Comparison of ENCODE assay signal across 32 mouse cellular contexts in genomic region chr2:118278249-118278648, GRCm38 (mm10). TPM values are rescaled to one million over a fixed set of nuclear protein-coding genes. Genes with fewer than 3 reads are reported as not detected.
DNase-seq lines count a peak whose midpoint lies in the region; ATAC-seq lines count a peak whose summit lies in the region.
"Had no signal": no experiment of that assay in that cellular context is flagged by ENCODE, and none has a peak within 500 bp of the region (broad histone marks: within the 10 kb centered on the region; RNA-seq: fewer than 3 reads in every experiment).

No protein-coding gene starts in this region.

- no peaks in the 10 kb centered on the region for H3K27me3 ChIP-seq in intestine, embryonic 14.5 days (replicated peaks; ENCODE audit: control insufficient read depth, insufficient read depth, low read length)
- no peaks in the 10 kb centered on the region for H3K27me3 ChIP-seq in intestine, embryonic 16.5 days (replicated peaks; ENCODE audit: control insufficient read depth, insufficient read depth, low read length)
- H3K27me3 ChIP-seq: forebrain, embryonic 12.5 days; heart, embryonic 12.5 days; hindbrain, embryonic 13.5 days; limb, embryonic 15.5 days; liver, embryonic 13.5 days; midbrain, embryonic 13.5 days; stomach, embryonic 15.5 days had no signal

- peak; percentile 49 for DNase-seq in intestine, embryonic 14.5 days (ENCODE audit: low spot score)
- peak; percentile 48 for DNase-seq in cerebellum, adult 11-12 months
- DNase-seq in cerebellum, adult 9-11 months, result peak; percentile 53
- DNase-seq in urinary bladder, postnatal 4 days (ENCODE audit: low spot score in 2 of 2), result no peak
- DNase-seq in frontal cortex, postnatal 14 days (ENCODE audit: low spot score in 2 of 2), result no peak
- DNase-seq in gastrocnemius, postnatal 14 days, result no peak
- DNase-seq: adrenal gland, postnatal 10 days; heart, adult 2 months; heart, postnatal 4 days; kidney, adult 11 months; kidney, postnatal 25 days; liver, embryonic 13.5 days; lung, adult 18-20 months; lung, postnatal 4 days; right cerebral cortex, postnatal 25 days had no signal

- H3K4me2 ChIP-seq in intestine, embryonic 14.5 days (ENCODE audit: low read length), result no peak overlapping the region
- H3K4me2 ChIP-seq in intestine, embryonic 16.5 days (ENCODE audit: low read depth, low read length), result no peak overlapping the region
- H3K4me2 ChIP-seq: forebrain, embryonic 12.5 days; heart, embryonic 12.5 days; hindbrain, embryonic 13.5 days; kidney, embryonic 15.5 days; limb, embryonic 15.5 days; liver, embryonic 13.5 days; midbrain, embryonic 13.5 days; stomach, embryonic 15.5 days had no signal

- 88% methylated on average over 8 of the region's 8 CpGs for WGBS in intestine, embryonic 14.5 days
- WGBS in intestine, embryonic 16.5 days, result 90% methylated on average over 8 of the region's 8 CpGs

- 0 out of 2 replicates have a peak, but pooled peaks cover under 1% of the 10 kb centered on the region for H3K9me3 ChIP-seq in intestine, embryonic 14.5 days (ENCODE audit: control insufficient read depth, low read length)
- H3K9me3 ChIP-seq in intestine, embryonic 16.5 days (ENCODE audit: control insufficient read depth, low read length), result no peaks in the 10 kb centered on the region
- H3K9me3 ChIP-seq: forebrain, embryonic 12.5 days; heart, embryonic 12.5 days; hindbrain, embryonic 13.5 days; kidney, embryonic 15.5 days; limb, embryonic 15.5 days; liver, embryonic 13.5 days; midbrain, embryonic 13.5 days; stomach, embryonic 15.5 days had no signal

- no peaks in the 10 kb centered on the region for H3K4me1 ChIP-seq in intestine, embryonic 14.5 days (replicated peaks; ENCODE audit: control insufficient read depth, insufficient read depth, low read length)
- H3K4me1 ChIP-seq in intestine, embryonic 16.5 days (ENCODE audit: control insufficient read depth, insufficient read depth, low read length), result no peaks in the 10 kb centered on the region
- H3K4me1 ChIP-seq: kidney, embryonic 15.5 days; limb, embryonic 15.5 days; liver, embryonic 13.5 days; megakaryocyte, embryonic 14.5 days; stomach, embryonic 15.5 days had no signal

- ATAC-seq in intestine, embryonic 14.5 days (replicated peaks; ENCODE audit: low FRiP score, low TSS enrichment, low read depth), result no peak
- ATAC-seq in intestine, embryonic 16.5 days, result no peak
- ATAC-seq: lung, postnatal 0 days; midbrain, embryonic 13.5 days; Patski had no signal

- no peak overlapping the region for H3K27ac ChIP-seq in intestine, embryonic 14.5 days (ENCODE audit: low read depth)
- no peak overlapping the region for H3K27ac ChIP-seq in intestine, embryonic 16.5 days (ENCODE audit: low read length)
- H3K27ac ChIP-seq: forebrain, embryonic 12.5 days; heart, adult 2 months; hindbrain, embryonic 13.5 days; kidney, embryonic 15.5 days; layer of hippocampus, adult 2 months; left cerebral cortex, adult 2 months; limb, embryonic 15.5 days; liver, embryonic 13.5 days; midbrain, embryonic 13.5 days; stomach, embryonic 15.5 days had no signal

- H3K36me3 ChIP-seq in intestine, embryonic 14.5 days (ENCODE audit: control insufficient read depth, insufficient read depth, low read length), result no peaks in the 10 kb centered on the region
- H3K36me3 ChIP-seq in intestine, embryonic 16.5 days (ENCODE audit: control insufficient read depth, insufficient read depth, low read length), result no peaks in the 10 kb centered on the region
- H3K36me3 ChIP-seq: forebrain, embryonic 12.5 days; heart, embryonic 12.5 days; hindbrain, embryonic 13.5 days; kidney, embryonic 15.5 days; limb, embryonic 15.5 days; liver, embryonic 13.5 days; midbrain, embryonic 13.5 days; stomach, embryonic 15.5 days had no signal

- H3K4me3 ChIP-seq in intestine, embryonic 14.5 days (ENCODE audit: low read depth, low read length), result no peak overlapping the region
- no peak overlapping the region for H3K4me3 ChIP-seq in intestine, embryonic 16.5 days (ENCODE audit: low read length)
- H3K4me3 ChIP-seq: erythroblast, embryonic 14.5 days; forebrain, embryonic 12.5 days; heart, adult 2 months; heart, embryonic 12.5 days; hindbrain, embryonic 13.5 days; kidney, embryonic 15.5 days; layer of hippocampus, adult 2 months; left cerebral cortex, adult 2 months; limb, embryonic 15.5 days; liver, embryonic 13.5 days; megakaryocyte, embryonic 14.5 days; midbrain, embryonic 13.5 days; stomach, embryonic 15.5 days had no signal

- intact Hi-C loops in gastrocnemius, postnatal 14 days (cut with DNase I; ENCODE audit: low total_unique reads), result no loop called here

- H3K9ac ChIP-seq in intestine, embryonic 14.5 days (ENCODE audit: low read length), result no peak overlapping the region
- H3K9ac ChIP-seq in intestine, embryonic 16.5 days (ENCODE audit: low read depth, low read length), result no peak overlapping the region
- H3K9ac ChIP-seq: forebrain, embryonic 12.5 days; heart, embryonic 12.5 days; hindbrain, embryonic 13.5 days; kidney, embryonic 15.5 days; limb, embryonic 15.5 days; liver, embryonic 13.5 days; midbrain, embryonic 13.5 days; stomach, embryonic 15.5 days had no signal

RNA-seq across cellular contexts. Expression of gene Fsip1, which starts 21.5 kb away (rescaled TPM):
- 0.36 and 0.49 TPM in 2 replicates for polyA plus RNA-seq in intestine, embryonic 14.5 days (2014; fragmentation: Nextera tagmentation; extraction: Ambion mirVana)
- 0.07 and 0.17 TPM in 2 replicates for polyA plus RNA-seq in intestine, embryonic 16.5 days (2015; fragmentation: Nextera tagmentation; extraction: Ambion mirVana)
- not detected for total RNA-seq in gastrocnemius, postnatal 14 days (2021)
- total RNA-seq: gastrocnemius, postnatal 4 days; heart, adult 2 months; MEL; monocyte, adult 5-6 weeks had no signal
- polyA plus RNA-seq: erythroblast, embryonic 14.5 days; heart, embryonic 12.5 days had no signal

Comparison
In these comparisons a context has a peak if more than half of its experiments do, and no peak if none do; other contexts are left out.
1. DNase-seq: peak in intestine, embryonic 14.5 days (single experiment), cerebellum, adult 11-12 months (single experiment) and cerebellum, adult 9-11 months (single experiment); none in urinary bladder, postnatal 4 days (0 of 2), frontal cortex, postnatal 14 days (0 of 2) and gastrocnemius, postnatal 14 days (single experiment).